Mouse (Mus musculus) cortical plate, adult 2 months (tissue): Measurements from ENCODE around the gene Ube2dnl2. TPM values are rescaled to one million over a fixed set of nuclear protein-coding genes. Genes with fewer than 3 reads are reported as not detected.

Experiments
- H3K27ac ChIP-seq: fragments of 200-500 bp; 2 replicates; pipeline ENCODE4 v1.5.1; 2012; ENCODE audit warnings: low read length, control low read depth, inconsistent platforms; ENCODE audit not compliant: insufficient read depth
- H3K4me1 ChIP-seq: fragments of 200-500 bp; 2 replicates; pipeline ENCODE4 v1.6.1; 2011; ENCODE audit warnings: low read length; ENCODE audit not compliant: control insufficient read depth, insufficient read depth
- H3K4me3 ChIP-seq: fragments of 200-500 bp; 2 replicates; pipeline ENCODE4 v1.5.1; 2011; ENCODE audit warnings: mild to moderate bottlenecking, low read length, control low read depth; ENCODE audit not compliant: insufficient read depth
- CTCF ChIP-seq: fragments of 200-500 bp; IDR thresholded peaks from 2 replicates; pipeline ENCODE4 v1.5.1; 2011; ENCODE audit warnings: mild to moderate bottlenecking, control low read depth, low read length; ENCODE audit not compliant: insufficient read depth; ENCODE audit errors: extremely low read depth
- POLR2A ChIP-seq: fragments of 200-500 bp; IDR thresholded peaks from 2 replicates; pipeline ENCODE4 v1.6.1; 2011; ENCODE audit warnings: mild to moderate bottlenecking, low read length, control low read depth; ENCODE audit not compliant: insufficient read depth; ENCODE audit errors: extremely low read depth
- polyA plus RNA-seq: library from polyadenylated mRNA; depleted of rRNA; stranded (reverse); fragments of >200 nt; gene quantifications from 2 replicates; pipeline ENCODE4 v1.2.3, GENCODE M21; 2012; rRNA removed

Ube2dnl2 gene
- polyA plus RNA-seq, result not detected in 2 replicates

- no peak within 1 kb of the TSS for H3K27ac ChIP-seq
- H3K4me3 ChIP-seq, result no peak within 1 kb of the TSS
- TF ChIP-seq CTCF, result no peak
- no peak for TF ChIP-seq POLR2A
- no peaks in the 10 kb centered on the region for H3K4me1 ChIP-seq
These were observed at the start of gene Ube2dnl2 for GRCm38 (mm10) chrX:114907282-114907681. Gene Ube2dnl2, plus strand, starts transcription at chrX:114907582.

DNA sequence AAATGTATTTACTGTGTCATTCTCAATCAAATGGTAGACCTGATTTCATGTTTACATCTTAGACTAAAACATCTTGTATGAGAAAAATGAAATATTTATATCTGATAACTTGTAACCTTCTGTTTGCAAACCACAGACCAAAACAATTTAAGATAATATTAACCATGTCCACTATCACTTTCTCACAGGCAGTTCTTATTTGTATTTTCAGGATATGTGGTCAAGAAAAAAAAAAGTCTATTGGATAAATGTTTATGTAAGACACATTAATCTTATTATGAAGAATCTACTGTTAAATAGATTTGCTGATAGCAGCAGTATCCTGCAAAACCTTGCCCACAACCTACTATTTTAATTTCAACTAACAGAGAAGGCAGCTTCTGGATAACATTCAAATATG is 11.9 kb upstream of the Ube2dnl2 start:
- TF ChIP-seq POLR2A (no peak), CTCF (no peak)
- H3K4me1 ChIP-seq, result no peaks in the 10 kb centered on the region
- H3K4me3 ChIP-seq, result no peak overlapping the region
- no peak overlapping the region for H3K27ac ChIP-seq

DNA sequence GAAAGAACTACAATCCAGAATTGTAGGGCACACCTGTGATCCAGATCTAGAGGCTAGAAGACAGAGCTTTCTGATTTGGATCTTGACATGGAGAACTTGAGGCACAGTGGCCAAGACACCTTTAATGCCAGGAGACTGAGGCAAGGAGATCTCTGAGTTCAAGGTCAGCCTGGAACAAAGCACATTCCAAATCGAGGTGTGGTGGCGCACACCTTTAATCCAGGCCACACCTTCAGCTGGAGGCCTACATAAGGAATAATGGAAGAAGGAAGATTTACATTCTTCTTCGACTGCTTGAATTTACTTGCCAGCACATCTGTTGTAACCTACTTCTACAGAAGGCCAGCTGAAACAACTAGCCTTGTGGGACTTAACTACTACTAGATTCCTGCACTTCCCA is 9.9 kb upstream of the Ube2dnl2 start:
- Histone ChIP-seq H3K27ac (no peak overlapping the region), H3K4me3 (no peak overlapping the region), H3K4me1 (no peaks in the 10 kb centered on the region)
- TF ChIP-seq POLR2A, result no peak
- no peak for TF ChIP-seq CTCF

DNA sequence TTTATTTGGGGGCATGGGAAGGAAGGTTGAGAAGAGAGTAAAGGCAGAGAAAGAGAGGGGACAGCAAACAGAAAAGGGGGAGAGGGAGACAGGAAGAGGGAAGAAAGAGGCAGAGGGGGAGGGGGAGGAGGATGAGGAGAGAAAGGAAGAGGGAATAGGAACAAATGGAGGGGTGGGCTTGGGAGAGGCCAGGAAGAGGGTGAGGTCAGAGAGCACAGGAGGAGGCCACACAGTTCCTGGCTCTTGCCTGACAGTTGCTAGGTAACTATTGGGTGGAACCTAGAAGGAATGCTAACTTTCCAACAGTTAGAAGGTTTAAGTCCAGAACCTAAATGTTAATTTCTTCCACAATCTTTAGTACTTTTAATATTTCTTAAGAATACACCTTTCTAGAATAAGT is 4.0 kb upstream of the Ube2dnl2 start:
- TF ChIP-seq CTCF (no peak), POLR2A (no peak)
- Histone ChIP-seq H3K4me3 (no peak overlapping the region), H3K4me1 (no peaks in the 10 kb centered on the region)

GRCm38 (mm10) chrX:114904712-114905111 is 2.7 kb upstream of the Ube2dnl2 start, which contains the start of gene Ube2dnl1:
Gene Ube2dnl1, plus strand, starts transcription at chrX:114905012.
- Histone ChIP-seq H3K4me3 (no peak within 1 kb of the TSS), H3K4me1 (no peaks in the 10 kb centered on the region), H3K27ac (no peak within 1 kb of the TSS)
- TF ChIP-seq CTCF, result no peak
- no peak for TF ChIP-seq POLR2A

More for the DNA sequence above, 4.0 kb upstream of the Ube2dnl2 start:
- H3K27ac ChIP-seq, result no peak overlapping the region

DNA sequence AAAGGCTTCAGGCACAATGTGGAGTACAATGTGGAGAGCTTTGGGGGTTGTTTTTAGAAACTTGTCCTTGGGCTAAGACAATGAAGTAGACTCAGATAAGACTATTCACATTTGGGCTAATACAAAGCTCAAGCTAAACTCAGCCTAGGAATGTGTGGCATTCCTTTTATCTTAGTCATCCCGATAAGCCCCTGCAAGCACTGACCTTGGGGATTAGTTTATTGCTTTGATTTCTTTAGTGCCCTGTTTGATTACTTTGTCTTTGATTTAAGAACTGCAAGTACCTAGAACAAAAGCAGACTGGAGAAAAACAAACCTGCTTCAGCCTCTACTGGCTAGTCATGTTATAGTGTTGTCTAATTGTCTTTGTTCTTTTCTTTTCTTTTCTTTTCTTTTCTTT is 47.7 kb downstream of the Ube2dnl2 start:
- no peak overlapping the region for H3K27ac ChIP-seq
- no peaks in the 10 kb centered on the region for H3K4me1 ChIP-seq
- H3K4me3 ChIP-seq, result no peak overlapping the region
- no peak for TF ChIP-seq CTCF
- TF ChIP-seq POLR2A, result no peak

Other genes starting within 250 kb of the Ube2dnl2 start
- not detected in 2 replicates for gene Ube2dnl1, start 2.6 kb upstream of the Ube2dnl2 start, polyA plus RNA-seq